Mouse (Mus musculus) hindbrain, postnatal 0 days (tissue): Measurements from ENCODE around the gene Acr. TPM values are rescaled to one million over a fixed set of nuclear protein-coding genes. Genes with fewer than 3 reads are reported as not detected.

ENCODE experiments used
- ATAC-seq: fragments of 200-750 bp; cut with Nextera tagmentation; 2 replicates; pipeline ENCODE4 v1.8.0; 2017; ENCODE audit warnings: mild to moderate bottlenecking, moderate TSS enrichment, moderate library complexity
- DNase-seq: peaks from one replicate; pipeline ENCODE4 v3.0.0-alpha.2; 2015; ENCODE audit warnings: low spot score
- H3K27ac ChIP-seq: fragments of 300-500 bp; sonication (generic); 2 replicates; pipeline ENCODE4 v1.5.1; 2014; ENCODE audit warnings: mild to moderate bottlenecking
- H3K27me3 ChIP-seq: fragments of 300-500 bp; sonication (generic); 2 replicates; pipeline ENCODE4 v1.6.1; 2014; ENCODE audit warnings: low read length, mixed read lengths; ENCODE audit not compliant: insufficient read depth
- H3K36me3 ChIP-seq: fragments of 300-500 bp; sonication (generic); 2 replicates; pipeline ENCODE4 v1.6.1; 2014; ENCODE audit warnings: low read length, mixed read lengths; ENCODE audit not compliant: insufficient read depth
- H3K4me1 ChIP-seq: fragments of 300-500 bp; sonication (generic); 2 replicates; pipeline ENCODE4 v1.6.1; 2014; ENCODE audit warnings: antibody characterized with exemption, low read length, mixed read lengths; ENCODE audit not compliant: insufficient read depth
- H3K4me2 ChIP-seq: fragments of 300-500 bp; sonication (generic); 2 replicates; pipeline ENCODE4 v1.6.1; 2014; ENCODE audit warnings: low read depth, mild to moderate bottlenecking, low read length, moderate library complexity, mixed read lengths
- H3K4me3 ChIP-seq: fragments of 300-500 bp; sonication (generic); 2 replicates; pipeline ENCODE4 v1.5.1; 2014; ENCODE audit warnings: low read length
- H3K9ac ChIP-seq: fragments of 300-500 bp; sonication (generic); replicated peaks from 2 replicates; pipeline ENCODE4 v1.6.1; 2014; ENCODE audit warnings: mild to moderate bottlenecking, low read length, moderate library complexity, mixed read lengths
- H3K9me3 ChIP-seq: fragments of 300-500 bp; sonication (generic); 2 replicates; pipeline ENCODE4 v1.6.1; 2016; ENCODE audit warnings: low read length, mixed read lengths
- CTCF ChIP-seq: IDR thresholded peaks from 2 replicates; pipeline ENCODE4 v1.5.1; 2016; ENCODE audit warnings: antibody characterized with exemption, control low read depth, low read depth
- WGBS: fragments of 180-500 bp; shearing (Covaris S2); extraction: QIAGEN DNeasy Blood & Tissue Kit; methylation state at CpG from one replicate; pipeline ENCODE4 v1.1.7; 2014; 5-methylcytosine and 5-hydroxymethylcytosine counted together
- polyA plus RNA-seq: library from polyadenylated mRNA; unstranded; fragments of >200 nt; fragmentation: Nextera tagmentation; extraction: Ambion mirVana; gene quantifications from 2 replicates; pipeline ENCODE4 v1.2.1, GENCODE M21; 2015
- total RNA-seq: library from RNA; depleted of rRNA; stranded (reverse); fragments of >200 nt; gene quantifications from 2 replicates; pipeline ENCODE4 v1.2.3, GENCODE M21; 2014; rRNA removed

Acr gene
- total and polyA plus RNA-seq, 2 experiments from 2014 or later = 2.1 to 2.4 TPM

GRCm38 (mm10) chr15:89607480-89607879 lies 39.4 kb downstream of the Acr start:
- Histone ChIP-seq H3K27me3 (no peaks in the 10 kb centered on the region), H3K36me3 (no peaks in the 10 kb centered on the region), H3K27ac (no peak overlapping the region), H3K9ac (no peak overlapping the region), H3K4me3 (no peak overlapping the region), H3K4me2 (no peak overlapping the region), H3K4me1 (no peaks in the 10 kb centered on the region), H3K9me3 (no peaks in the 10 kb centered on the region)
- no peak for ATAC-seq
- TF ChIP-seq CTCF = no peak
- DNase-seq = no peak
- 85% methylated on average over 8 of the region's 8 CpGs for WGBS

GRCm38 (mm10) chr15:89607888-89608287 lies 39.8 kb downstream of the Acr start:
- Histone ChIP-seq H3K9me3 (no peaks in the 10 kb centered on the region), H3K27ac (no peak overlapping the region), H3K4me1 (no peaks in the 10 kb centered on the region), H3K27me3 (no peaks in the 10 kb centered on the region), H3K4me2 (no peak overlapping the region), H3K4me3 (no peak overlapping the region), H3K9ac (no peak overlapping the region), H3K36me3 (no peaks in the 10 kb centered on the region)
- ATAC-seq (no peak), DNase-seq (no peak)
- TF ChIP-seq CTCF = no peak
- 89% methylated on average over 9 of the region's 9 CpGs for WGBS

- 69% methylated on average over 12 of the region's 12 CpGs for WGBS
- peak; percentile 82 for DNase-seq
Measured at GRCm38 (mm10) chr15:89622312-89622958, 54.3 kb downstream of the Acr start.

GRCm38 (mm10) chr15:89622959-89623625 lies 55.0 kb downstream of the Acr start:
- no peaks in the 10 kb centered on the region for H3K36me3 ChIP-seq
- WGBS = 58% methylated on average over 5 of the region's 5 CpGs
- peak; percentile 18; the same call in 1 of the 2 replicates for ATAC-seq

More at GRCm38 (mm10) chr15:89622312-89622958, 54.3 kb downstream of the Acr start:
- Histone ChIP-seq H3K36me3 (no peaks in the 10 kb centered on the region), H3K4me2 (no peak overlapping the region), H3K9ac (no peak overlapping the region), H3K9me3 (no peaks in the 10 kb centered on the region), H3K4me1 (no peaks in the 10 kb centered on the region), H3K27ac (no peak overlapping the region), H3K4me3 (no peak overlapping the region), H3K27me3 (no peaks in the 10 kb centered on the region)
- 0 out of 2 replicates have a peak, but pooled peaks have one; percentile 43 for ATAC-seq
- peak; percentile 97 for TF ChIP-seq CTCF

GRCm38 (mm10) chr15:89623626-89623959 lies 55.5 kb downstream of the Acr start:
- Histone ChIP-seq H3K4me3 (no peak overlapping the region), H3K36me3 (no peaks in the 10 kb centered on the region), H3K27me3 (no peaks in the 10 kb centered on the region), H3K9me3 (no peaks in the 10 kb centered on the region), H3K4me2 (no peak overlapping the region), H3K27ac (no peak overlapping the region), H3K4me1 (no peaks in the 10 kb centered on the region), H3K9ac (no peak overlapping the region)
- peak; percentile 99 for TF ChIP-seq CTCF
- WGBS = 3% methylated on average over 6 of the region's 6 CpGs
- DNase-seq = peak; percentile 92
- ATAC-seq = peak; percentile 58; the same call in 1 of the 2 replicates

More at GRCm38 (mm10) chr15:89622959-89623625, 55.0 kb downstream of the Acr start:
- H3K27ac ChIP-seq = no peak overlapping the region
- no peak for TF ChIP-seq CTCF
- no peaks in the 10 kb centered on the region for H3K27me3 ChIP-seq
- H3K9ac ChIP-seq = no peak overlapping the region
- no peak overlapping the region for H3K4me2 ChIP-seq
- DNase-seq = no peak
- H3K9me3 ChIP-seq = no peaks in the 10 kb centered on the region
- no peak overlapping the region for H3K4me3 ChIP-seq
- H3K4me1 ChIP-seq = no peaks in the 10 kb centered on the region

Other genes with a start within 250 kb of the Acr start
- gene Adm2, start 245.6 kb upstream of the Acr start, total RNA-seq = not detected in 2 replicates
- not detected in 2 replicates for gene Adm2, start 245.6 kb upstream of the Acr start, polyA plus RNA-seq
- not detected in 2 replicates for gene Miox, start 233.9 kb upstream of the Acr start, total RNA-seq
- gene Miox, start 233.9 kb upstream of the Acr start, polyA plus RNA-seq = not detected in 2 replicates
- 24.9 and 26.2 TPM in 2 replicates for gene Lmf2, start 212.7 kb upstream of the Acr start, total RNA-seq
- gene Lmf2, start 212.7 kb upstream of the Acr start, polyA plus RNA-seq = 30.2 and 34.5 TPM in 2 replicates
- gene Ncaph2, start 212.6 kb upstream of the Acr start, total RNA-seq = 79.1 and 106 TPM in 2 replicates
- gene Ncaph2, start 212.6 kb upstream of the Acr start, polyA plus RNA-seq = 97.1 and 99.1 TPM in 2 replicates
- 28.5 and 52.6 TPM in 2 replicates for gene Sco2, start 194.5 kb upstream of the Acr start, total RNA-seq
- 22.9 and 24.3 TPM in 2 replicates for gene Sco2, start 194.5 kb upstream of the Acr start, polyA plus RNA-seq
- gene Tymp, start 191.3 kb upstream of the Acr start, total RNA-seq = 7.8 and 8.9 TPM in 2 replicates
- 3.6 and 3.9 TPM in 2 replicates for gene Tymp, start 191.3 kb upstream of the Acr start, polyA plus RNA-seq
- gene Odf3b, start 189.0 kb upstream of the Acr start, total RNA-seq = 0.43 and 7.2 TPM in 2 replicates
- 5.4 and 7.0 TPM in 2 replicates for gene Odf3b, start 189.0 kb upstream of the Acr start, polyA plus RNA-seq
- gene Klhdc7b, start 183.4 kb upstream of the Acr start, total RNA-seq = 0.26 and 0.40 TPM in 2 replicates
- gene Klhdc7b, start 183.4 kb upstream of the Acr start, polyA plus RNA-seq = 0.04 TPM in 1 of 2 replicates, not detected in the other
- gene Syce3, start 157.8 kb upstream of the Acr start, total RNA-seq = not detected in 2 replicates
- gene Syce3, start 157.8 kb upstream of the Acr start, polyA plus RNA-seq = not detected in 2 replicates
- gene Cpt1b, start 142.5 kb upstream of the Acr start, total RNA-seq = 3.4 and 4.7 TPM in 2 replicates
- gene Cpt1b, start 142.5 kb upstream of the Acr start, polyA plus RNA-seq = 1.6 and 2.4 TPM in 2 replicates
- gene C730034F03Rik, start 138.7 kb upstream of the Acr start, total RNA-seq = 0.65 and 1.3 TPM in 2 replicates
- 2.8 and 3.3 TPM in 2 replicates for gene C730034F03Rik, start 138.7 kb upstream of the Acr start, polyA plus RNA-seq
- gene Gm44502, start 138.6 kb upstream of the Acr start, total RNA-seq = 1.6 and 1.8 TPM in 2 replicates
- gene Gm44502, start 138.6 kb upstream of the Acr start, polyA plus RNA-seq = not detected in 2 replicates
- 57.6 and 65.4 TPM in 2 replicates for gene Chkb, start 138.4 kb upstream of the Acr start, total RNA-seq
- gene Chkb, start 138.4 kb upstream of the Acr start, polyA plus RNA-seq = 105 and 109 TPM in 2 replicates
- gene Mapk8ip2, start 114.4 kb upstream of the Acr start, total RNA-seq = 101 and 108 TPM in 2 replicates
- gene Mapk8ip2, start 114.4 kb upstream of the Acr start, polyA plus RNA-seq = 64.7 and 67.8 TPM in 2 replicates
- 34.6 and 35.8 TPM in 2 replicates for gene Arsa, start 90.9 kb upstream of the Acr start, total RNA-seq
- 28.5 and 28.9 TPM in 2 replicates for gene Arsa, start 90.9 kb upstream of the Acr start, polyA plus RNA-seq
- 43.6 and 61.8 TPM in 2 replicates for gene Shank3, start 68.7 kb upstream of the Acr start, total RNA-seq
- 7.1 and 8.7 TPM in 2 replicates for gene Shank3, start 68.7 kb upstream of the Acr start, polyA plus RNA-seq
- 42.2 and 62.1 TPM in 2 replicates for gene Rabl2, start 23.6 kb downstream of the Acr start, total RNA-seq
- 59.1 and 66.6 TPM in 2 replicates for gene Rabl2, start 23.6 kb downstream of the Acr start, polyA plus RNA-seq